Mouse (Mus musculus) lung, embryonic 15.5 days (tissue): ENCODE results near the gene Dab2ip. TPM values are rescaled to one million over a fixed set of nuclear protein-coding genes. Genes with fewer than 3 reads are reported as not detected.

Source experiments
- ATAC-seq: fragments of 200-750 bp; cut with Nextera tagmentation; 2 replicates; pipeline ENCODE4 v1.8.0; 2017; ENCODE audit warnings: moderate number of reproducible peaks, borderline replicate concordance; ENCODE audit not compliant: low FRiP score, low TSS enrichment; ENCODE audit errors: extremely low read depth
- H3K27ac ChIP-seq: fragments of 300-500 bp; sonication (generic); 2 replicates; pipeline ENCODE4 v1.5.1; 2015; ENCODE audit warnings: moderate library complexity, mild to moderate bottlenecking, inconsistent platforms
- H3K27me3 ChIP-seq: fragments of 300-500 bp; sonication (generic); 2 replicates; pipeline ENCODE4 v1.6.1; 2015; ENCODE audit warnings: inconsistent platforms
- H3K36me3 ChIP-seq: fragments of 300-500 bp; sonication (generic); 2 replicates; pipeline ENCODE4 v1.6.1; 2015; ENCODE audit warnings: inconsistent platforms
- H3K4me1 ChIP-seq: fragments of 300-500 bp; sonication (generic); 2 replicates; pipeline ENCODE4 v1.6.1; 2015; ENCODE audit warnings: inconsistent platforms
- H3K4me2 ChIP-seq: fragments of 300-500 bp; sonication (generic); 2 replicates; pipeline ENCODE4 v1.6.1; 2015; ENCODE audit warnings: inconsistent platforms, mild to moderate bottlenecking, moderate library complexity
- H3K4me3 ChIP-seq: fragments of 300-500 bp; sonication (generic); 2 replicates; pipeline ENCODE4 v1.5.1; 2015; ENCODE audit warnings: mild to moderate bottlenecking, inconsistent platforms
- H3K9ac ChIP-seq: fragments of 300-500 bp; sonication (generic); 2 replicates; pipeline ENCODE4 v1.6.1; 2015; ENCODE audit warnings: inconsistent platforms
- H3K9me3 ChIP-seq: fragments of 300-500 bp; sonication (generic); 2 replicates; pipeline ENCODE4 v1.6.1; 2016; ENCODE audit warnings: inconsistent platforms
- WGBS: fragments of 180-500 bp; shearing (Covaris S2); methylation state at CpG from one replicate; pipeline ENCODE4 v1.1.7; 2015; 5-methylcytosine and 5-hydroxymethylcytosine counted together
- polyA plus RNA-seq: library from polyadenylated mRNA; unstranded; fragments of >200 nt; fragmentation: Nextera tagmentation; extraction: Ambion mirVana; gene quantifications from 2 replicates; pipeline ENCODE4 v1.2.1, GENCODE M21; 2015

Gene Dab2ip
- polyA plus RNA-seq, 1 experiment from 2014 or later, result 54.2 TPM

DNA sequence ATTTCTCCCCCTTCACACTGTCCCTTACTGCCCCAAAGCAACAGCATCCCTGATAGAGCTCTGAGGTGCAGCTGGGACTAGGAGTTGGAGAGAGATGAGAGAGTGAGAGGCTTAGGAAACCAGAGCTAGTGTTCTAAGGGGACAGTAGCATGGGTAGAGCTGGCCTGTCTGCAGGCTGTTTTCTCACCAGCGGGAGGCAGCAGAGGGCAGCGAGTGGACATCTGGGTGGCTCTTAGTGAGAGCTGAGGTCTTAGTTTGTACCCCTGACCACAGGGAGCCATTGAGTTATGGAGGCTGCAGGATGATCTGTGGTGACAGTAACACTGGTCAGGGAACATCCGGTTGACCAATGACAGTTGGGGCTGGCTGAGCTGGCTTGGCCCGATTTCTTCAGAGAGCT lies 91.6 kb downstream of the Dab2ip start:
- 30% methylated on average over 4 of the region's 4 CpGs for WGBS
- Histone ChIP-seq H3K27me3 (no peaks in the 10 kb centered on the region), H3K4me3 (no peak overlapping the region), H3K36me3 (peaks cover 4% of the 10 kb centered on the region; the same call in 1 of the 2 replicates), H3K9me3 (no peaks in the 10 kb centered on the region), H3K9ac (no peak overlapping the region), H3K4me2 (no peak overlapping the region), H3K27ac (no peak overlapping the region), H3K4me1 (peaks cover 8% of the 10 kb centered on the region; the same call in 1 of the 2 replicates)
- ATAC-seq, result no peak

DNA sequence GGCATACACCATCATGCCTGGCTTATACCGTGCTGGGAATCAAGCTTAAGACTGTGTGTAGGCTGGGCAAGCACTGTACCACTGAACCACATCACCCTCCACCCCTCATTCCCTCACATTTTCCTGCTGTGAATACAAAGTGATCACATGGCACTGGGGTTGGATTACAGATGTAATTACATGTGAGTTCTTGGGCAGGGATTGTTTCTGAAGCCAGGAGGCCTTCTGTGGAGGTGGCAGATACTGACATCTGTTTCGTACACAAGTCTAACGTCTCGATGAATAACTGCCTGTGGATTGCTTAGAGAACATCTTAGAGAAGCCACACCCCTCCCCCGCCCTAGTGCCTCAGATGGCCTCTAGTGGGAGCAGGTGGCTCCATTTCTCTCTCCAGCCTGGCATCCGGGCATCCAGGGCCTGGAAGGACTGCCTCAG lies 93.2 kb downstream of the Dab2ip start:
- Histone ChIP-seq H3K36me3 (no peaks in the 10 kb centered on the region), H3K9ac (no peak overlapping the region), H3K4me3 (no peak overlapping the region), H3K27me3 (no peaks in the 10 kb centered on the region), H3K9me3 (no peaks in the 10 kb centered on the region), H3K4me2 (no peak overlapping the region), H3K4me1 (peaks cover 19% of the 10 kb centered on the region), H3K27ac (no peak overlapping the region)
- 54% methylated on average over 6 of the region's 6 CpGs for WGBS
- ATAC-seq, result no peak

- H3K27me3 ChIP-seq, result no peaks in the 10 kb centered on the region
- H3K4me2 ChIP-seq, result no peak overlapping the region
- H3K9ac ChIP-seq, result no peak overlapping the region
- WGBS, result 60% methylated on average over 4 of the region's 4 CpGs
- no peak for ATAC-seq
- H3K4me3 ChIP-seq, result no peak overlapping the region
- H3K4me1 ChIP-seq, result peaks cover 28% of the 10 kb centered on the region
- H3K27ac ChIP-seq, result no peak overlapping the region
- no peaks in the 10 kb centered on the region for H3K36me3 ChIP-seq
- no peaks in the 10 kb centered on the region for H3K9me3 ChIP-seq
Measured at GRCm38 (mm10) chr2:35652984-35653383, 94.9 kb downstream of the Dab2ip start.

- peaks cover 36% of the 10 kb centered on the region for H3K4me1 ChIP-seq
- ATAC-seq, result no peak
- 82% methylated on average over 6 of the region's 6 CpGs for WGBS
- H3K9me3 ChIP-seq, result no peaks in the 10 kb centered on the region
- H3K36me3 ChIP-seq, result no peaks in the 10 kb centered on the region
- no peak overlapping the region for H3K4me2 ChIP-seq
- no peak overlapping the region for H3K4me3 ChIP-seq
- no peak overlapping the region for H3K9ac ChIP-seq
- no peak overlapping the region for H3K27ac ChIP-seq
- H3K27me3 ChIP-seq, result no peaks in the 10 kb centered on the region
Measured at GRCm38 (mm10) chr2:35654795-35655194, 96.7 kb downstream of the Dab2ip start.

DNA sequence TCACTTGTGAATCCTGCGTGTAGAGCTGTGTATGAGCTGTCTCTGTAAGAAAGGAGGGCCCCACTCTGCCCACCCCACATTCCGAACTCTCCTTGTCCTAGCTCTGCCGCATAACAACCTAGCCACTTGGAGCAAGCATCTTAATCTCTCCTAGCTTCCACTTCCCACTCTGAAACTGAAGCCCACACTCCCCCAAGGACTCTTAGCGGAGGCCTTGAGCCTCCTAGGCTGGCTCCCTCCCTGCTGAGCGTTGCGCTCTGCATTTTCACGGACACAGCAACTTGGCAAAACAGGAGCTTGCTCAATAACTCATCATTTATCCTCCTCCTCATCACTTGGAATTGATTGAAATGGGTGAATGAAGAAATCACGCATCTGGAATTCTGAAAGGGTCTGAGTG lies 97.9 kb downstream of the Dab2ip start:
- Histone ChIP-seq H3K27me3 (no peaks in the 10 kb centered on the region), H3K4me2 (no peak overlapping the region), H3K4me1 (peaks cover 42% of the 10 kb centered on the region), H3K9ac (no peak overlapping the region), H3K36me3 (no peaks in the 10 kb centered on the region), H3K9me3 (no peaks in the 10 kb centered on the region), H3K27ac (0 out of 2 replicates have a peak overlapping the region, but pooled peaks have one; percentile 20), H3K4me3 (no peak overlapping the region)
- no peak for ATAC-seq
- WGBS, result 43% methylated on average over 8 of the region's 8 CpGs

DNA sequence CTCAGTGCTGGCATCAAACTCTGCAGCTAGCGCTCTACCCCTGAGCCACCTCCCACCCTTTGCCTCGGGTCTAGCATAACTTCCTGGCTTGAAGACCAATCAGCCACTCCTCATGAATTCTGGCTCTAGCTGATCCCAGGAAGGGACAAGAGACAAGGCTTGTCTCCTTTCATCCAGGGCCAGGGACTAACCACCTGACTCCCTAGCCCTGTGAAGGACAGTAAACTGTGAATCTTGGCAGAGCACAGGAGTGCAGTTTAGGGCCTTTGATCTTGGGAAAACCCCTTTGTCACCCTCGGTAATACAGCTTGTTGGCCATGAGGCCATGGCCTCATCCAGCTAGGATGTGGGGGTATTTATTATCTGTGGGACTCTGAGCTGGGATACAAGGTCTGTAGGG lies 100.2 kb downstream of the Dab2ip start:
- 39% methylated on average over 3 of the region's 3 CpGs for WGBS
- Histone ChIP-seq H3K27me3 (no peaks in the 10 kb centered on the region), H3K4me1 (peaks cover 49% of the 10 kb centered on the region), H3K9me3 (no peaks in the 10 kb centered on the region), H3K27ac (no peak overlapping the region), H3K36me3 (no peaks in the 10 kb centered on the region), H3K9ac (no peak overlapping the region), H3K4me3 (no peak overlapping the region), H3K4me2 (no peak overlapping the region)
- ATAC-seq, result no peak

DNA sequence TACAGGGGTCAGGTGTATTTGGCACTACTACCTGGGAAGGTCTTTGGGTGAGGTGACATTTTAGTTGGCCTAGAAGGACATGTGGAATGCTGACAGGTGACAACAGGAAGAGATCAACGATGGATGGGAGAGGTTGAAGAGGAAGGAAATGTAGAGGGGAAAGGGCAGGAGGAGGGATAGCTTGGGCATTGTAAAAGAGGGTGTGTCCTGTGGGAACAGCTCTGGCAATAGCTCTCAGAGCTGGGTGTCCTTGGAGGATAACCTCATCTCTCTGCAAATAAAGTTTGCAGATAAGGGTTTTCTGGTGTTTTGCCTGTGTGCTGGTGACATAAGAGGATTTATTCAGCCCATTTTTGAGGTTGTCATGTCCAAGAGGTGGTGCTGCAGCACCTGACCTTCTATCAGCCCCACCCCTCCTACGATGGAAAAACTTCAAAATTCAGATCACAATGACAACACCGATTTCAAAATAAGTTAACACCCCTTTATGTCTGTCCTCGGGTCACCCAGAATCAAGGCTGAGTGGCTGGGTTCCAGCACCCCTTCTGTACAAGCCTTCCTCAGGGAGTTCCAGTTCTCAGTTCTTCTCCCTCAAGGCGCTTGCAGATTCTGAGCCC lies 101.6 kb downstream of the Dab2ip start:
- Histone ChIP-seq H3K4me1 (peaks cover 63% of the 10 kb centered on the region), H3K36me3 (no peaks in the 10 kb centered on the region), H3K4me2 (no peak overlapping the region), H3K9ac (no peak overlapping the region), H3K27ac (no peak overlapping the region), H3K27me3 (no peaks in the 10 kb centered on the region), H3K9me3 (no peaks in the 10 kb centered on the region), H3K4me3 (no peak overlapping the region)
- ATAC-seq, result no peak
- WGBS, result 66% methylated on average over 5 of the region's 5 CpGs

- peak overlapping the region; percentile 89 for H3K4me3 ChIP-seq
- no peaks in the 10 kb centered on the region for H3K36me3 ChIP-seq
- H3K9ac ChIP-seq, result peak overlapping the region; percentile 92; the same call in 1 of the 2 replicates
- WGBS, result under 1% methylated on average over 37 of the region's 47 CpGs
- peak overlapping the region; percentile 92 for H3K4me2 ChIP-seq
- peak overlapping the region; percentile 88 for H3K27ac ChIP-seq
- H3K9me3 ChIP-seq, result no peaks in the 10 kb centered on the region
- ATAC-seq, result peak; percentile 73
- H3K4me1 ChIP-seq, result peaks cover 64% of the 10 kb centered on the region
- H3K27me3 ChIP-seq, result no peaks in the 10 kb centered on the region
Measured at GRCm38 (mm10) chr2:35660953-35661374, 102.9 kb downstream of the Dab2ip start.

DNA sequence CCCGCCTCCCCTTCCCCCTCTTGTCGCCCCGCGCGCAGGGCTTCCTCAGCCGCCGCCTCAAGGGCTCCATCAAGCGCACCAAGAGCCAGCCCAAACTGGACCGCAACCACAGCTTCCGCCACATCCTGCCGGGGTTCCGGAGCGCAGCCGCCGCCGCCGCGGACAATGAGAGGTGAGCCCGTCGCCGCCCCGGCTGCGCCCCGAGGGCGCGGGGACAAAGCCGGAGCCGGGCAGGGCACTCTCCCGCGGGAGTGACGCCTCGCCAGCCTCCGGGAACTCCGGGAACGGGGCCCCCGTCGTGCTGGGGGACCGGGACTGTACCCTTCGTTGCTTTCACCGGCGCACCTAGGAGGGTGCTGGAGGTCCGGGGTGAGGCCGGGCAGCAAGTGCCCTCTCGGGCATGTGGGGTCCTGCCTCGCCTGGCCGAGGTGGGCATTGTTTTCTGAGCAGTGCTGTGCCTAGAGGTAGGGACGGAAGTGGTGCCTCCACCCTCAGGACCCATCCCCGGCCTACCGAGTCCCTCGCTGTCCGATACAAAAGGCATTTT lies 103.5 kb downstream of the Dab2ip start:
- H3K27me3 ChIP-seq, result no peaks in the 10 kb centered on the region
- peak overlapping the region; percentile 92 for H3K4me2 ChIP-seq
- H3K9ac ChIP-seq, result peak overlapping the region; percentile 92
- ATAC-seq, result peak; percentile 40; the same call in 1 of the 2 replicates
- H3K4me3 ChIP-seq, result peak overlapping the region; percentile 89
- peak overlapping the region; percentile 88 for H3K27ac ChIP-seq
- H3K36me3 ChIP-seq, result no peaks in the 10 kb centered on the region
- under 1% methylated on average over 36 of the region's 51 CpGs for WGBS
- no peaks in the 10 kb centered on the region for H3K9me3 ChIP-seq
- H3K4me1 ChIP-seq, result peaks cover 58% of the 10 kb centered on the region

DNA sequence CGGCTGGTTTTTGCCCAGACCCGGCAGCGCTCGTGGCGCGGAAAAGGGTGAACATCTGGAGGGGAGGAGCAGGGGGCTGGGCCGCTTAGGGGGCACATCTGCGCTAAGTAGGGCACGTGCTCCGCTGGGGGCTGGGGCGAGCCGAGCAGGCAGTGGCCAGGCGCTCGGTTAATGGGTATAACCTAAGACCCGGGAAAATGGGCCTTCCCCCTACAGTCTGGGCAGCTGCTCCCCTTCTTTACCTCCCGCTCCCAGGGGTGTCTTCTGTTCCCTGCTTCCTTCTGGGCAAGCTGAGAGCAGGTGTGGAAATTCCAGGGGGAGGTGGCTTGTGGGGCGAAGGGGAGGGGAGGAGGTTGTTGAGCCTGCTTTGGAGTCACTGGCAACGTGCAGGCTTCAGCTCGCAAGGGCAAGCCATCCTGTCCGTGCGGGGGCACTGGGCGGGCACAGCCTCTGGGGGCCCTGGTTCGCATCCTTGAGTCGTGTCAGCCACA lies 104.0 kb downstream of the Dab2ip start:
- peak overlapping the region; percentile 88 for H3K27ac ChIP-seq

GRCm38 (mm10) chr2:35662738-35663550 lies 104.9 kb downstream of the Dab2ip start:
- 5% methylated on average over 26 of the region's 26 CpGs for WGBS
- Histone ChIP-seq H3K4me2 (peak overlapping the region; percentile 92), H3K36me3 (no peaks in the 10 kb centered on the region), H3K4me1 (peaks cover 52% of the 10 kb centered on the region), H3K4me3 (peak overlapping the region; percentile 89), H3K27me3 (no peaks in the 10 kb centered on the region), H3K9ac (peak overlapping the region; percentile 92), H3K9me3 (no peaks in the 10 kb centered on the region), H3K27ac (peak overlapping the region; percentile 88)
- 0 out of 2 replicates have a peak, but pooled peaks have one; percentile 4 for ATAC-seq

More for the DNA sequence above, 104.0 kb downstream of the Dab2ip start:
- Histone ChIP-seq H3K4me2 (peak overlapping the region; percentile 92), H3K9me3 (no peaks in the 10 kb centered on the region), H3K4me3 (peak overlapping the region; percentile 89), H3K27me3 (no peaks in the 10 kb centered on the region), H3K9ac (peak overlapping the region; percentile 92), H3K36me3 (no peaks in the 10 kb centered on the region), H3K4me1 (peaks cover 55% of the 10 kb centered on the region)
- 4% methylated on average over 24 of the region's 24 CpGs for WGBS
- ATAC-seq, result peak; percentile 32; the same call in 1 of the 2 replicates
